Mouse (Mus musculus) midbrain, embryonic 12.5 days (tissue): Measurements from ENCODE around the gene Smad5. TPM values are rescaled to one million over a fixed set of nuclear protein-coding genes. Genes with fewer than 3 reads are reported as not detected.

ENCODE experiments used
- ATAC-seq: fragments of 200-750 bp; cut with Nextera tagmentation; 2 replicates; pipeline ENCODE4 v1.8.0; 2017; ENCODE audit warnings: low read depth, moderate TSS enrichment, moderate library complexity; ENCODE audit not compliant: low FRiP score
- H3K27ac ChIP-seq: fragments of 300-500 bp; sonication (generic); replicated peaks from 2 replicates; pipeline ENCODE4 v1.5.1; 2016; ENCODE audit warnings: mild to moderate bottlenecking
- H3K27me3 ChIP-seq: fragments of 300-500 bp; sonication (generic); 2 replicates; pipeline ENCODE4 v1.6.1; 2016; ENCODE audit warnings: mild to moderate bottlenecking
- H3K36me3 ChIP-seq: fragments of 300-500 bp; sonication (generic); 2 replicates; pipeline ENCODE4 v1.6.1; 2016
- H3K4me1 ChIP-seq: fragments of 300-500 bp; sonication (generic); 2 replicates; pipeline ENCODE4 v1.6.1; 2016
- H3K4me2 ChIP-seq: fragments of 300-500 bp; sonication (generic); replicated peaks from 2 replicates; pipeline ENCODE4 v1.6.1; 2016; ENCODE audit warnings: mild to moderate bottlenecking, moderate library complexity
- H3K4me3 ChIP-seq: fragments of 300-500 bp; sonication (generic); 2 replicates; pipeline ENCODE4 v1.5.1; 2016; ENCODE audit warnings: mild to moderate bottlenecking
- H3K9ac ChIP-seq: fragments of 300-500 bp; sonication (generic); replicated peaks from 2 replicates; pipeline ENCODE4 v1.6.1; 2016; ENCODE audit warnings: mild to moderate bottlenecking, moderate library complexity
- H3K9me3 ChIP-seq: fragments of 300-500 bp; sonication (generic); 2 replicates; pipeline ENCODE4 v1.6.1; 2016; ENCODE audit warnings: mild to moderate bottlenecking
- WGBS: fragments of 180-500 bp; shearing (Covaris S2); methylation state at CpG from one replicate; pipeline ENCODE4 v1.1.7; 2016; 5-methylcytosine and 5-hydroxymethylcytosine counted together
- polyA plus RNA-seq: library from polyadenylated mRNA; unstranded; fragments of >200 nt; fragmentation: Nextera tagmentation; extraction: Ambion mirVana; gene quantifications from 2 replicates; pipeline ENCODE4 v1.2.1, GENCODE M21; 2016

Gene Smad5
- polyA plus RNA-seq, 1 experiment from 2014 or later = 38.3 TPM

- Histone ChIP-seq H3K9me3 (no peaks in the 10 kb centered on the region), H3K4me2 (no peak overlapping the region), H3K27ac (no peak overlapping the region; the same call in 1 of the 2 replicates), H3K9ac (no peak overlapping the region), H3K27me3 (peaks cover 28% of the 10 kb centered on the region; the same call in 1 of the 2 replicates), H3K4me3 (no peak overlapping the region), H3K36me3 (no peaks in the 10 kb centered on the region), H3K4me1 (peaks cover 34% of the 10 kb centered on the region)
- ATAC-seq = no peak
- WGBS = 59% methylated on average over 25 of the region's 25 CpGs
Measured at GRCm38 (mm10) chr13:56765284-56766032, 62.6 kb downstream of the Smad5 start.

- ATAC-seq = no peak
- Histone ChIP-seq H3K27me3 (peaks cover 28% of the 10 kb centered on the region; the same call in 1 of the 2 replicates), H3K4me2 (no peak overlapping the region), H3K9me3 (no peaks in the 10 kb centered on the region), H3K9ac (no peak overlapping the region), H3K27ac (no peak overlapping the region), H3K4me3 (no peak overlapping the region), H3K4me1 (peaks cover 38% of the 10 kb centered on the region), H3K36me3 (no peaks in the 10 kb centered on the region)
- 61% methylated on average over 5 of the region's 5 CpGs for WGBS
Measured at GRCm38 (mm10) chr13:56766211-56766610, 63.4 kb downstream of the Smad5 start.

GRCm38 (mm10) chr13:56769431-56769830 lies 66.6 kb downstream of the Smad5 start:
- Histone ChIP-seq H3K27me3 (peaks cover 16% of the 10 kb centered on the region; the same call in 1 of the 2 replicates), H3K4me2 (no peak overlapping the region), H3K36me3 (no peaks in the 10 kb centered on the region), H3K4me3 (no peak overlapping the region), H3K9ac (no peak overlapping the region), H3K9me3 (no peaks in the 10 kb centered on the region), H3K4me1 (peaks cover 42% of the 10 kb centered on the region), H3K27ac (peak overlapping the region; percentile 61)
- 16% methylated on average over 4 of the region's 4 CpGs for WGBS
- no peak for ATAC-seq

GRCm38 (mm10) chr13:56770136-56770578 lies 67.3 kb downstream of the Smad5 start:
- no peaks in the 10 kb centered on the region for H3K9me3 ChIP-seq
- peaks cover 9% of the 10 kb centered on the region; the same call in 1 of the 2 replicates for H3K27me3 ChIP-seq
- no peaks in the 10 kb centered on the region for H3K36me3 ChIP-seq
- H3K9ac ChIP-seq = no peak overlapping the region
- WGBS = 31% methylated on average over 1 of the region's 1 CpGs
- H3K4me1 ChIP-seq = peaks cover 50% of the 10 kb centered on the region
- peak overlapping the region; percentile 73 for H3K27ac ChIP-seq
- no peak overlapping the region for H3K4me2 ChIP-seq
- no peak overlapping the region for H3K4me3 ChIP-seq
- peak; percentile 27; the same call in 1 of the 2 replicates for ATAC-seq

- no peaks in the 10 kb centered on the region for H3K9me3 ChIP-seq
- H3K4me2 ChIP-seq = no peak overlapping the region
- H3K36me3 ChIP-seq = no peaks in the 10 kb centered on the region
- no peak overlapping the region for H3K9ac ChIP-seq
- peaks cover 45% of the 10 kb centered on the region for H3K4me1 ChIP-seq
- WGBS = 69% methylated on average over 5 of the region's 5 CpGs
- peaks cover 7% of the 10 kb centered on the region; the same call in 1 of the 2 replicates for H3K27me3 ChIP-seq
- ATAC-seq = no peak
- no peak overlapping the region for H3K4me3 ChIP-seq
- H3K27ac ChIP-seq = peak overlapping the region; percentile 73
Measured at GRCm38 (mm10) chr13:56770786-56771185, 68.0 kb downstream of the Smad5 start.

GRCm38 (mm10) chr13:56772592-56772991 lies 69.8 kb downstream of the Smad5 start:
- H3K4me3 ChIP-seq = no peak overlapping the region
- peaks cover 42% of the 10 kb centered on the region for H3K4me1 ChIP-seq
- H3K36me3 ChIP-seq = no peaks in the 10 kb centered on the region
- ATAC-seq = no peak
- peaks cover 7% of the 10 kb centered on the region; the same call in 1 of the 2 replicates for H3K27me3 ChIP-seq
- no peak overlapping the region for H3K27ac ChIP-seq
- 49% methylated on average over 3 of the region's 3 CpGs for WGBS
- no peaks in the 10 kb centered on the region for H3K9me3 ChIP-seq
- no peak overlapping the region for H3K9ac ChIP-seq
- H3K4me2 ChIP-seq = no peak overlapping the region

- H3K4me2 ChIP-seq = no peak overlapping the region
- 60% methylated on average over 14 of the region's 14 CpGs for WGBS
- H3K27ac ChIP-seq = peak overlapping the region; percentile 80
- no peak overlapping the region for H3K4me3 ChIP-seq
- H3K4me1 ChIP-seq = peaks cover 42% of the 10 kb centered on the region
- H3K9me3 ChIP-seq = no peaks in the 10 kb centered on the region
- no peaks in the 10 kb centered on the region for H3K36me3 ChIP-seq
- H3K27me3 ChIP-seq = peaks cover 3% of the 10 kb centered on the region; the same call in 1 of the 2 replicates
- no peak for ATAC-seq
- H3K9ac ChIP-seq = no peak overlapping the region
Measured at GRCm38 (mm10) chr13:56773262-56773870, 70.6 kb downstream of the Smad5 start.

GRCm38 (mm10) chr13:56774304-56774703 lies 71.5 kb downstream of the Smad5 start:
- Histone ChIP-seq H3K27me3 (no peaks in the 10 kb centered on the region; the same call in 1 of the 2 replicates), H3K9me3 (no peaks in the 10 kb centered on the region), H3K4me3 (no peak overlapping the region), H3K4me2 (peak overlapping the region; percentile 32), H3K9ac (peak overlapping the region; percentile 31; the same call in 1 of the 2 replicates), H3K27ac (peak overlapping the region; percentile 80), H3K36me3 (no peaks in the 10 kb centered on the region), H3K4me1 (peaks cover 37% of the 10 kb centered on the region)
- 16% methylated on average over 5 of the region's 5 CpGs for WGBS
- peak; percentile 88 for ATAC-seq

- WGBS = 54% methylated on average over 13 of the region's 13 CpGs
- H3K27me3 ChIP-seq = peaks cover 3% of the 10 kb centered on the region; the same call in 1 of the 2 replicates
- H3K4me1 ChIP-seq = peaks cover 25% of the 10 kb centered on the region
- no peaks in the 10 kb centered on the region for H3K36me3 ChIP-seq
- H3K4me2 ChIP-seq = no peak overlapping the region
- no peak overlapping the region for H3K9ac ChIP-seq
- ATAC-seq = no peak
- no peak overlapping the region for H3K4me3 ChIP-seq
- H3K9me3 ChIP-seq = 0 out of 2 replicates have a peak, but pooled peaks cover 4% of the 10 kb centered on the region
- peak overlapping the region; percentile 15 for H3K27ac ChIP-seq
Measured at GRCm38 (mm10) chr13:56780746-56781469, 78.1 kb downstream of the Smad5 start.

GRCm38 (mm10) chr13:56781697-56782096 lies 78.9 kb downstream of the Smad5 start:
- Histone ChIP-seq H3K4me3 (no peak overlapping the region), H3K36me3 (no peaks in the 10 kb centered on the region), H3K27me3 (peaks cover 3% of the 10 kb centered on the region; the same call in 1 of the 2 replicates), H3K9me3 (0 out of 2 replicates have a peak, but pooled peaks cover 4% of the 10 kb centered on the region), H3K4me1 (peaks cover 25% of the 10 kb centered on the region), H3K4me2 (no peak overlapping the region), H3K9ac (no peak overlapping the region), H3K27ac (peak overlapping the region; percentile 15; the same call in 1 of the 2 replicates)
- WGBS = 87% methylated on average over 3 of the region's 3 CpGs
- no peak for ATAC-seq

GRCm38 (mm10) chr13:56782621-56783020 lies 79.8 kb downstream of the Smad5 start:
- no peak overlapping the region for H3K4me3 ChIP-seq
- 0 out of 2 replicates have a peak, but pooled peaks cover 4% of the 10 kb centered on the region for H3K9me3 ChIP-seq
- H3K9ac ChIP-seq = no peak overlapping the region
- no peak overlapping the region for H3K27ac ChIP-seq
- ATAC-seq = no peak
- peaks cover 3% of the 10 kb centered on the region; the same call in 1 of the 2 replicates for H3K27me3 ChIP-seq
- WGBS = 88% methylated on average over 1 of the region's 1 CpGs
- H3K4me2 ChIP-seq = no peak overlapping the region
- H3K4me1 ChIP-seq = peaks cover 25% of the 10 kb centered on the region
- H3K36me3 ChIP-seq = no peaks in the 10 kb centered on the region
